9 mouse cellular contexts compared by ENCODE assay signal in genomic region chr1:39906921-39907320, GRCm38 (mm10). TPM values are rescaled to one million over a fixed set of nuclear protein-coding genes. Genes with fewer than 3 reads are reported as not detected.
DNase-seq lines count a peak whose midpoint lies in the region; ATAC-seq and TF ChIP-seq lines count a peak whose summit lies in the region.
"Had no signal": no experiment of that assay in that cellular context is flagged by ENCODE, and none has a peak within 500 bp of the region (broad histone marks: within the 10 kb centered on the region; RNA-seq: fewer than 3 reads in every experiment).

No protein-coding gene starts in this region.

- H3K27ac ChIP-seq in hindbrain, embryonic 12.5 days: no peak overlapping the region
- no peak overlapping the region for H3K27ac ChIP-seq in hindbrain, embryonic 10.5 days
- no peak overlapping the region for H3K27ac ChIP-seq in limb, embryonic 13.5 days
- H3K27ac ChIP-seq: heart, adult 2 months had no signal

- peak overlapping the region; percentile 27 for H3K4me2 ChIP-seq in hindbrain, embryonic 12.5 days (replicated peaks)
- H3K4me2 ChIP-seq in limb, embryonic 13.5 days (replicated peaks): peak overlapping the region; percentile 36

- H3K9me3 ChIP-seq in hindbrain, embryonic 12.5 days (replicated peaks): no peaks in the 10 kb centered on the region
- H3K9me3 ChIP-seq in hindbrain, embryonic 10.5 days: no peaks in the 10 kb centered on the region
- H3K9me3 ChIP-seq in E14TG2a.4 (ENCODE audit: low read length): no peaks in the 10 kb centered on the region
- no peaks in the 10 kb centered on the region for H3K9me3 ChIP-seq in limb, embryonic 13.5 days
- H3K9me3 ChIP-seq: megakaryocyte, embryonic 14.5 days had no signal

- TF ChIP-seq CTCF in E14TG2a.4 (conservative IDR thresholded peaks at IDR 0.05; ENCODE audit: low read length): no peak

- no peak for DNase-seq in hindbrain, embryonic 10.5 days (ENCODE audit: low spot score)
- peak; percentile 51 for DNase-seq in adrenal gland, postnatal 14 days
- DNase-seq in frontal cortex, adult 2 months (ENCODE audit: extremely low spot score in 1 of 2, low spot score in 1 of 2): no peak

- no peak overlapping the region for H3K9ac ChIP-seq in hindbrain, embryonic 12.5 days
- no peak overlapping the region for H3K9ac ChIP-seq in limb, embryonic 13.5 days

- no peak for ATAC-seq in hindbrain, embryonic 12.5 days (ENCODE audit: low FRiP score)
- ATAC-seq in limb, embryonic 13.5 days (ENCODE audit: low FRiP score, low read depth): no peak
- no peak for ATAC-seq in cerebellum, adult (ENCODE audit: insufficient number of reproducible peaks, low FRiP score, low TSS enrichment)

- H3K4me3 ChIP-seq in hindbrain, embryonic 12.5 days: no peak overlapping the region
- no peak overlapping the region for H3K4me3 ChIP-seq in hindbrain, embryonic 10.5 days
- H3K4me3 ChIP-seq in E14TG2a.4 (replicated peaks; ENCODE audit: low read length): peak overlapping the region; percentile 63
- no peak overlapping the region; the same call in 1 of the 2 replicates for H3K4me3 ChIP-seq in limb, embryonic 13.5 days
- H3K4me3 ChIP-seq: heart, adult 2 months; megakaryocyte, embryonic 14.5 days had no signal

- H3K36me3 ChIP-seq in hindbrain, embryonic 12.5 days: peaks cover 35% of the 10 kb centered on the region
- H3K36me3 ChIP-seq in hindbrain, embryonic 10.5 days: peaks cover 83% of the 10 kb centered on the region
- peaks cover 65% of the 10 kb centered on the region for H3K36me3 ChIP-seq in E14TG2a.4 (ENCODE audit: insufficient read depth, low read length)
- peaks cover 50% of the 10 kb centered on the region for H3K36me3 ChIP-seq in limb, embryonic 13.5 days

- peaks cover 70% of the 10 kb centered on the region for H3K4me1 ChIP-seq in hindbrain, embryonic 12.5 days
- peaks cover 62% of the 10 kb centered on the region for H3K4me1 ChIP-seq in hindbrain, embryonic 10.5 days (replicated peaks)
- peaks cover 90% of the 10 kb centered on the region for H3K4me1 ChIP-seq in E14TG2a.4 (replicated peaks; ENCODE audit: low read depth, low read length)
- H3K4me1 ChIP-seq in limb, embryonic 13.5 days: peaks cover 83% of the 10 kb centered on the region

- 69% methylated on average over 11 of the region's 11 CpGs for WGBS in hindbrain, embryonic 12.5 days
- 76% methylated on average over 11 of the region's 11 CpGs for WGBS in hindbrain, embryonic 10.5 days
- 54% methylated on average over 11 of the region's 11 CpGs for WGBS in limb, embryonic 13.5 days

- H3K27me3 ChIP-seq in hindbrain, embryonic 12.5 days: no peaks in the 10 kb centered on the region
- no peaks in the 10 kb centered on the region for H3K27me3 ChIP-seq in hindbrain, embryonic 10.5 days (ENCODE audit: insufficient read depth, poor library complexity, severe bottlenecking)
- H3K27me3 ChIP-seq in E14TG2a.4 (ENCODE audit: insufficient read depth, low read length): no peaks in the 10 kb centered on the region
- no peaks in the 10 kb centered on the region for H3K27me3 ChIP-seq in limb, embryonic 13.5 days
- H3K27me3 ChIP-seq: megakaryocyte, embryonic 14.5 days had no signal

RNA-seq across cellular contexts. Expression of gene Map4k4, which starts 6.2 kb away (rescaled TPM):
- 65.6 and 66.2 TPM in 2 replicates for polyA plus RNA-seq in hindbrain, embryonic 12.5 days (2016; fragmentation: Nextera tagmentation; extraction: Ambion mirVana)
- 38.5 and 40.1 TPM in 2 replicates for polyA plus RNA-seq in hindbrain, embryonic 10.5 days (2016; fragmentation: Nextera tagmentation; extraction: Ambion mirVana)
- 140 and 141 TPM in 2 replicates for total RNA-seq in adrenal gland, postnatal 14 days (2021)
- polyA plus RNA-seq in limb, embryonic 13.5 days (2015; fragmentation: Nextera tagmentation; extraction: Ambion mirVana): 49.3 and 54.9 TPM in 2 replicates
- 133 TPM in 2 replicates for polyA plus RNA-seq in frontal cortex, adult 2 months (2012; rRNA removed)
